Mouse (Mus musculus): ENCODE measurements around the gene 2510039O18Rik. TPM values are rescaled to one million over a fixed set of nuclear protein-coding genes. Genes with fewer than 3 reads are reported as not detected.
A peak's percentile ranks its signal among the peaks of the same experiment; 100 is the strongest.

The 2510039O18Rik gene
- 10 to 100 TPM in 22 of 26 experiments, 1 to 10 TPM in 4; 3.6 to 36.9 (median 22.2) TPM for total RNA-seq (2018; cell fraction: chromatin; rRNA removed)
- 10 to 100 TPM; 45.3 to 80.5 (median 62.6) TPM for total RNA-seq (2018; cell fraction: cytosol; rRNA removed)
- total RNA-seq (2018; cell fraction: nucleus; rRNA removed), result 100 to 1,000 TPM in 6 of 26 experiments, 10 to 100 TPM in 20; 39.2 to 130 (median 80.1) TPM
- polyA plus RNA-seq (2018), result 39.1 to 67.9 TPM (median 59.0 TPM) in 3 replicates

- Histone ChIP-seq H3K36me3 (ENCODE audit: inconsistent target) (peaks cover 18% of the 10 kb centered on the region), H3K27ac (peak within 1 kb of the TSS; percentile 96), H3K4me3 (ENCODE audit: inconsistent target) (peak within 1 kb of the TSS; percentile 69), H3K79me2 (ENCODE audit: inconsistent target) (peaks cover 53% of the 10 kb centered on the region)
- 1% methylated on average over 28 of the region's 35 CpGs for whole genome bisulfite sequencing (ENCODE audit: missing documents)
These were observed at the start of gene 2510039O18Rik for GRCm38 (mm10) chr4:147940576-147941044. 2510039O18Rik (plus strand) TSS chr4:147940895.

- H3K4me3 ChIP-seq (ENCODE audit: inconsistent target), result no peak overlapping the region
- WGBS (ENCODE audit: missing documents), result 70% methylated on average over 4 of the region's 4 CpGs
- no peak overlapping the region for H3K27ac ChIP-seq
- peaks cover 64% of the 10 kb centered on the region for H3K36me3 ChIP-seq (ENCODE audit: inconsistent target)
- H3K79me2 ChIP-seq (ENCODE audit: inconsistent target), result peaks cover 4% of the 10 kb centered on the region; the same call in 1 of the 2 replicates
These were observed 44.8 kb upstream of the 2510039O18Rik start for GRCm38 (mm10) chr4:147895815-147896330.

- WGBS (ENCODE audit: missing documents), result 30% methylated on average over 1 of the region's 1 CpGs
- H3K4me3 ChIP-seq (ENCODE audit: inconsistent target), result no peak overlapping the region
- H3K79me2 ChIP-seq (ENCODE audit: inconsistent target), result peaks cover 5% of the 10 kb centered on the region; the same call in 1 of the 2 replicates
- H3K27ac ChIP-seq, result no peak overlapping the region
- H3K36me3 ChIP-seq (ENCODE audit: inconsistent target), result peaks cover 60% of the 10 kb centered on the region
These were observed 44.3 kb upstream of the 2510039O18Rik start for GRCm38 (mm10) chr4:147896411-147896810.

- WGBS (ENCODE audit: missing documents), result 96% methylated on average over 3 of the region's 3 CpGs
- Histone ChIP-seq H3K79me2 (ENCODE audit: inconsistent target) (peaks cover 5% of the 10 kb centered on the region; the same call in 1 of the 2 replicates), H3K36me3 (ENCODE audit: inconsistent target) (peaks cover 51% of the 10 kb centered on the region), H3K27ac (no peak overlapping the region), H3K4me3 (ENCODE audit: inconsistent target) (no peak overlapping the region)
These were observed 43.3 kb upstream of the 2510039O18Rik start for GRCm38 (mm10) chr4:147897348-147897747.

GRCm38 (mm10) chr4:147900452-147900851, 40.2 kb upstream of the 2510039O18Rik start:
- Histone ChIP-seq H3K79me2 (ENCODE audit: inconsistent target) (peaks cover 19% of the 10 kb centered on the region), H3K4me3 (ENCODE audit: inconsistent target) (no peak overlapping the region), H3K36me3 (ENCODE audit: inconsistent target) (peaks cover 40% of the 10 kb centered on the region), H3K27ac (no peak overlapping the region)
- WGBS (ENCODE audit: missing documents), result 90% methylated on average over 7 of the region's 7 CpGs

- no peak overlapping the region for H3K27ac ChIP-seq
- 96% methylated on average over 12 of the region's 12 CpGs for WGBS (ENCODE audit: missing documents)
- H3K36me3 ChIP-seq (ENCODE audit: inconsistent target), result peaks cover 23% of the 10 kb centered on the region
- peaks cover 19% of the 10 kb centered on the region for H3K79me2 ChIP-seq (ENCODE audit: inconsistent target)
- no peak overlapping the region for H3K4me3 ChIP-seq (ENCODE audit: inconsistent target)
These were observed 37.7 kb upstream of the 2510039O18Rik start for GRCm38 (mm10) chr4:147902906-147903500.

GRCm38 (mm10) chr4:147903601-147904000, 37.1 kb upstream of the 2510039O18Rik start:
- peaks cover 19% of the 10 kb centered on the region for H3K79me2 ChIP-seq (ENCODE audit: inconsistent target)
- 70% methylated on average over 3 of the region's 3 CpGs for WGBS (ENCODE audit: missing documents)
- H3K27ac ChIP-seq, result peak overlapping the region; percentile 14; the same call in 1 of the 2 replicates
- peaks cover 18% of the 10 kb centered on the region for H3K36me3 ChIP-seq (ENCODE audit: inconsistent target)
- H3K4me3 ChIP-seq (ENCODE audit: inconsistent target), result peak overlapping the region; percentile 64

GRCm38 (mm10) chr4:147904313-147905089, 36.2 kb upstream of the 2510039O18Rik start, which contains the start of gene Mfn2:
Mfn2 (minus strand) TSS chr4:147904704.
- H3K36me3 ChIP-seq (ENCODE audit: inconsistent target), result peaks cover 11% of the 10 kb centered on the region
- peak within 1 kb of the TSS; percentile 64 for H3K4me3 ChIP-seq (ENCODE audit: inconsistent target)
- H3K27ac ChIP-seq, result peak within 1 kb of the TSS; percentile 87
- WGBS (ENCODE audit: missing documents), result 2% methylated on average over 39 of the region's 59 CpGs
- H3K79me2 ChIP-seq (ENCODE audit: inconsistent target), result peaks cover 19% of the 10 kb centered on the region

GRCm38 (mm10) chr4:147905090-147905659, 35.5 kb upstream of the 2510039O18Rik start:
- Histone ChIP-seq H3K27ac (peak overlapping the region; percentile 87; the same call in 1 of the 2 replicates), H3K4me3 (ENCODE audit: inconsistent target) (peak overlapping the region; percentile 64), H3K79me2 (ENCODE audit: inconsistent target) (peaks cover 19% of the 10 kb centered on the region), H3K36me3 (ENCODE audit: inconsistent target) (peaks cover 11% of the 10 kb centered on the region)
- WGBS (ENCODE audit: missing documents), result 0% methylated on average over 8 of the region's 8 CpGs

- Histone ChIP-seq H3K4me3 (ENCODE audit: inconsistent target) (no peak overlapping the region), H3K79me2 (ENCODE audit: inconsistent target) (peaks cover 14% of the 10 kb centered on the region), H3K36me3 (ENCODE audit: inconsistent target) (peaks cover 20% of the 10 kb centered on the region), H3K27ac (no peak overlapping the region)
- 96% methylated on average over 5 of the region's 5 CpGs for WGBS (ENCODE audit: missing documents)
These were observed 34.5 kb upstream of the 2510039O18Rik start for GRCm38 (mm10) chr4:147906230-147906629.

- H3K36me3 ChIP-seq (ENCODE audit: inconsistent target), result peaks cover 50% of the 10 kb centered on the region
- WGBS (ENCODE audit: missing documents), result 93% methylated on average over 5 of the region's 5 CpGs
- no peak overlapping the region for H3K27ac ChIP-seq
- no peaks in the 10 kb centered on the region for H3K79me2 ChIP-seq (ENCODE audit: inconsistent target)
- no peak overlapping the region for H3K4me3 ChIP-seq (ENCODE audit: inconsistent target)
These were observed 31.2 kb upstream of the 2510039O18Rik start for GRCm38 (mm10) chr4:147909486-147909885.

- H3K27ac ChIP-seq, result no peak overlapping the region
- H3K4me3 ChIP-seq (ENCODE audit: inconsistent target), result no peak overlapping the region
- H3K36me3 ChIP-seq (ENCODE audit: inconsistent target), result peaks cover 83% of the 10 kb centered on the region
- 67% methylated on average over 7 of the region's 7 CpGs for WGBS (ENCODE audit: missing documents)
- H3K79me2 ChIP-seq (ENCODE audit: inconsistent target), result peaks cover 5% of the 10 kb centered on the region; the same call in 1 of the 2 replicates
These were observed 22.1 kb upstream of the 2510039O18Rik start for GRCm38 (mm10) chr4:147918459-147919121.

GRCm38 (mm10) chr4:147920973-147921372, 19.7 kb upstream of the 2510039O18Rik start:
- Histone ChIP-seq H3K4me3 (ENCODE audit: inconsistent target) (no peak overlapping the region), H3K36me3 (ENCODE audit: inconsistent target) (peaks cover 84% of the 10 kb centered on the region), H3K27ac (no peak overlapping the region), H3K79me2 (ENCODE audit: inconsistent target) (peaks cover 5% of the 10 kb centered on the region; the same call in 1 of the 2 replicates)
- WGBS (ENCODE audit: missing documents), result 99% methylated on average over 10 of the region's 10 CpGs
